8 mouse cellular contexts compared by ENCODE assay signal in the genomic region with DNA sequence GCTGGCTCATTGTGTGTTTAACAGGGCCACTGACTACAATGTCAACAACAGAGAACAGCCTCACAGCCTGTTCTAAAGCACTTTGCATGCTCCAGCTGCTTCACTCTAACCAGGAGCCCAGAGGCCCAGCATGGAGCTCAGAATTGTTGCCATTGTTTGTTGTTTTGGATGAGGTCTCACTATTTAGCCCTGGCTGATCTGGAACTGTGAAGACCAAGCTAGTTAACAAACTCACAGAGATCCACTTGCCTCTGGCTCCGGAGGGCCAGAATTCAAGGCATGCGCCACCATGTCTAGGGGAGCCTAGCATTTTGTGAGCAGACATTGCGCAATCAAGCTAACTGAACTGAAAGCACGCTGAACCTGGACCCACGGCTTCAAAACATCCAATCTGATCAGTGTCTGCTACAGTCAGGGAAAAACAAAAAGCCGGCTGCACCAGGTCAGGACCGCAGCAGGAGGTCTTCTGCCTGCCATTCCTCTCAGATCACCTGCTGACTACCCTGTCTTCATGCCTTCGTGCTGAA. TPM values are rescaled to one million over a fixed set of nuclear protein-coding genes. Genes with fewer than 3 reads are reported as not detected.
DNase-seq lines count a peak whose midpoint lies in the region; ATAC-seq lines count a peak whose summit lies in the region.

No protein-coding gene starts in this region.

- 40% methylated on average over 8 of the region's 8 CpGs for WGBS in limb, embryonic 12.5 days
- WGBS in limb, embryonic 10.5 days, result 47% methylated on average over 8 of the region's 8 CpGs
- 20% methylated on average over 8 of the region's 8 CpGs for WGBS in embryonic facial prominence, embryonic 11.5 days

- no peak overlapping the region for H3K9ac ChIP-seq in limb, embryonic 12.5 days (replicated peaks)
- no peak overlapping the region for H3K9ac ChIP-seq in embryonic facial prominence, embryonic 11.5 days (replicated peaks; ENCODE audit: low read length)

- no peaks in the 10 kb centered on the region for H3K36me3 ChIP-seq in limb, embryonic 12.5 days
- no peaks in the 10 kb centered on the region for H3K36me3 ChIP-seq in limb, embryonic 10.5 days
- no peaks in the 10 kb centered on the region for H3K36me3 ChIP-seq in embryonic facial prominence, embryonic 11.5 days (replicated peaks; ENCODE audit: control insufficient read depth, insufficient read depth, low read depth, low read length)

- no peaks in the 10 kb centered on the region for H3K9me3 ChIP-seq in limb, embryonic 12.5 days
- no peaks in the 10 kb centered on the region for H3K9me3 ChIP-seq in limb, embryonic 10.5 days (replicated peaks)
- H3K9me3 ChIP-seq in embryonic facial prominence, embryonic 11.5 days (replicated peaks; ENCODE audit: control insufficient read depth, low read length), result no peaks in the 10 kb centered on the region

- ATAC-seq in limb, embryonic 12.5 days (ENCODE audit: insufficient number of reproducible peaks, insufficient read depth, low FRiP score, low TSS enrichment, low read depth), result no peak
- ATAC-seq in embryonic facial prominence, embryonic 11.5 days (replicated peaks; ENCODE audit: insufficient number of reproducible peaks, low FRiP score, low TSS enrichment, low read depth), result no peak
- no peak for ATAC-seq in inflammation-experienced regulatory T-cells, adult 6 months
- no peak for ATAC-seq in erythroid progenitor cell, adult 5-6 weeks (replicated peaks; ENCODE audit: low FRiP score, poor library complexity, severe bottlenecking)

- H3K27ac ChIP-seq in limb, embryonic 12.5 days, result peak overlapping the region; percentile 2; the same call in 1 of the 2 replicates
- H3K27ac ChIP-seq in limb, embryonic 10.5 days, result no peak overlapping the region
- no peak overlapping the region for H3K27ac ChIP-seq in embryonic facial prominence, embryonic 11.5 days (replicated peaks; ENCODE audit: low read depth, low read length)

- no peak overlapping the region for H3K4me2 ChIP-seq in limb, embryonic 12.5 days
- H3K4me2 ChIP-seq in embryonic facial prominence, embryonic 11.5 days (ENCODE audit: low read depth, low read length), result no peak overlapping the region

- 0 out of 2 replicates have a peak, but pooled peaks cover 4% of the 10 kb centered on the region for H3K4me1 ChIP-seq in limb, embryonic 12.5 days (replicated peaks)
- no peaks in the 10 kb centered on the region for H3K4me1 ChIP-seq in limb, embryonic 10.5 days
- H3K4me1 ChIP-seq in embryonic facial prominence, embryonic 11.5 days (ENCODE audit: control insufficient read depth, insufficient read depth, low read length), result no peaks in the 10 kb centered on the region

- no peak for DNase-seq in limb, embryonic 10.5 days (ENCODE audit: low spot score)
- DNase-seq in embryonic facial prominence, embryonic 11.5 days (ENCODE audit: low spot score), result peak; percentile 11
- DNase-seq in kidney, adult 9 months, result peak; percentile 68
- DNase-seq in lung, postnatal 14 days, result peak; percentile 23
- DNase-seq in frontal cortex, postnatal 25 days (ENCODE audit: low spot score in 2 of 2), result no peak

- H3K4me3 ChIP-seq in limb, embryonic 12.5 days (replicated peaks), result no peak overlapping the region
- H3K4me3 ChIP-seq in limb, embryonic 10.5 days, result no peak overlapping the region
- no peak overlapping the region for H3K4me3 ChIP-seq in embryonic facial prominence, embryonic 11.5 days (ENCODE audit: low read depth, low read length)

- no peaks in the 10 kb centered on the region for H3K27me3 ChIP-seq in limb, embryonic 12.5 days
- H3K27me3 ChIP-seq in limb, embryonic 10.5 days (ENCODE audit: low read depth, poor library complexity, severe bottlenecking), result no peaks in the 10 kb centered on the region
- H3K27me3 ChIP-seq in embryonic facial prominence, embryonic 11.5 days (ENCODE audit: control insufficient read depth, insufficient read depth, low read length), result no peaks in the 10 kb centered on the region

RNA-seq across cellular contexts. Expression of gene Ctr9, which starts 4.6 kb away (rescaled TPM):
- 88.5 and 91.9 TPM in 2 replicates for polyA plus RNA-seq in limb, embryonic 12.5 days (2016; fragmentation: Nextera tagmentation; extraction: Ambion mirVana)
- polyA plus RNA-seq in limb, embryonic 10.5 days (2016; fragmentation: Nextera tagmentation; extraction: Ambion mirVana), result 64.1 and 80.1 TPM in 2 replicates
- 82.7 and 88.1 TPM in 2 replicates for polyA plus RNA-seq in embryonic facial prominence, embryonic 11.5 days (2014; fragmentation: Nextera tagmentation; extraction: Ambion mirVana)
- polyA plus RNA-seq in inflammation-experienced regulatory T-cells, adult 6 months (2017; shearing (Covaris generic)), result 10 to 100 TPM; 37.7 to 42.2 (median 40.0) TPM
- 9.6 and 13.7 TPM in 2 replicates for total RNA-seq in erythroid progenitor cell, adult 5-6 weeks (2015; ENCODE audit: low replicate concordance)
- total RNA-seq in erythroid progenitor cell, adult 5-6 weeks (2017; ENCODE audit: low replicate concordance), result 21.9 and 28.9 TPM in 2 replicates

RNA-seq across cellular contexts. Expression of gene Mrvi1, which starts 41.9 kb away (rescaled TPM):
- polyA plus RNA-seq in limb, embryonic 12.5 days (2016; fragmentation: Nextera tagmentation; extraction: Ambion mirVana), result 0.61 and 0.86 TPM in 2 replicates
- 0.49 and 1.3 TPM in 2 replicates for polyA plus RNA-seq in limb, embryonic 10.5 days (2016; fragmentation: Nextera tagmentation; extraction: Ambion mirVana)
- 1.7 and 2.5 TPM in 2 replicates for polyA plus RNA-seq in embryonic facial prominence, embryonic 11.5 days (2014; fragmentation: Nextera tagmentation; extraction: Ambion mirVana)
- under 1 TPM in 2 of 3 experiments, not detected in 1; 0.46 to 0.87 TPM for polyA plus RNA-seq in inflammation-experienced regulatory T-cells, adult 6 months (2017; shearing (Covaris generic))
- 1.3 and 1.8 TPM in 2 replicates for total RNA-seq in erythroid progenitor cell, adult 5-6 weeks (2015; ENCODE audit: low replicate concordance)
- under 0.01 and 0.23 TPM in 2 replicates for total RNA-seq in erythroid progenitor cell, adult 5-6 weeks (2017; ENCODE audit: low replicate concordance)

RNA-seq across cellular contexts. Expression of gene Eif4g2, which starts 58.7 kb away (rescaled TPM):
- polyA plus RNA-seq in limb, embryonic 12.5 days (2016; fragmentation: Nextera tagmentation; extraction: Ambion mirVana), result 1,066 and 1,105 TPM in 2 replicates
- polyA plus RNA-seq in limb, embryonic 10.5 days (2016; fragmentation: Nextera tagmentation; extraction: Ambion mirVana), result 1,318 and 1,349 TPM in 2 replicates
- polyA plus RNA-seq in embryonic facial prominence, embryonic 11.5 days (2014; fragmentation: Nextera tagmentation; extraction: Ambion mirVana), result 1,788 and 1,988 TPM in 2 replicates
- polyA plus RNA-seq in inflammation-experienced regulatory T-cells, adult 6 months (2017; shearing (Covaris generic)), result 1,000 to 10,000 TPM in 1 of 3 experiments, 100 to 1,000 TPM in 2; 799 to 1,002 (median 808) TPM
- 560 and 705 TPM in 2 replicates for total RNA-seq in erythroid progenitor cell, adult 5-6 weeks (2015; ENCODE audit: low replicate concordance)
- 587 and 796 TPM in 2 replicates for total RNA-seq in erythroid progenitor cell, adult 5-6 weeks (2017; ENCODE audit: low replicate concordance)

Comparison
In these comparisons a context has a peak if more than half of its experiments do, and no peak if none do; other contexts are left out.
1. DNase-seq: peak in embryonic facial prominence, embryonic 11.5 days (single experiment), kidney, adult 9 months (single experiment) and lung, postnatal 14 days (single experiment); none in limb, embryonic 10.5 days (single experiment) and frontal cortex, postnatal 25 days (0 of 2).